Mouse (Mus musculus) heart, adult 2 months (tissue): ENCODE data around the gene Thap12.

Experiments used
- CTCF ChIP-seq: fragments of 200-600 bp; IDR thresholded peaks from 2 replicates; pipeline ENCODE4 v1.8.1; 2022; ENCODE audit warnings: antibody characterized with exemption, mild to moderate bottlenecking, moderate library complexity
- EP300 ChIP-seq: fragments of 200-500 bp; IDR thresholded peaks from 2 replicates; pipeline ENCODE4 v1.6.1; 2011; ENCODE audit warnings: low read depth, low read length, control low read depth; ENCODE audit not compliant: insufficient read depth
- POLR2A ChIP-seq: fragments of 200-500 bp; IDR thresholded peaks from 2 replicates; pipeline ENCODE4 v1.6.1; 2011; ENCODE audit warnings: mild to moderate bottlenecking, low read depth, low read length, control low read depth; ENCODE audit not compliant: insufficient read depth

DNA sequence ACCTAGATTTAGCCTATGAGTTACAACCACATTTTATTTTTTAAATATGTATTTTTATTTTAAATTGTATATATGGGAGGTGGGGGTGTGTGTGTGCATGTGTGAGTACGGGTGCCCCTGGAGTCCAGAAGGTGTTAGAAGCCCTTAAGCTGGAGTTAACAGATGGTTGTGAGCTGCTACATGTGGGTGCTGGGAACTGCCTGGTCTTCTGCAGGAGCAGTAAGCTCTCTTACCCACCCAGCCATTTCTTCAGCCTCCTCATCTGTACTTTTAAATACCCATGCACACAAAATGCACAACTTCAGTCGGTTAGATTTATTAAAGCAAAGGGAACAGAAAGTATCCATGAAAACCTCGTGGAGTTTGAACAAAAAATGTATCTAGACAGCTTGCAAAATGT, 16.9 kb downstream of the Thap12 start:
- TF ChIP-seq POLR2A (no peak), EP300 (no peak), CTCF (no peak)
